Mouse (Mus musculus): ENCODE data around the gene Med14.

GRCm38 (mm10) chrX:12759625-12760024 is 2.2 kb downstream of the Med14 start:
- TF ChIP-seq CTCF (IDR thresholded peaks at IDR 0.05; ENCODE audit: control insufficient read depth, insufficient read depth, insufficient replicate concordance, low read depth, low read length) (no peak), POLR2A (IDR thresholded peaks at IDR 0.05; ENCODE audit: control insufficient read depth, low read depth, low read length) (no peak)
